Mouse (Mus musculus): Measurements from ENCODE around the gene Pten. TPM values are rescaled to one million over a fixed set of nuclear protein-coding genes. Genes with fewer than 3 reads are reported as not detected.

Gene Pten
- polyA plus RNA-seq (2015; fragmentation: Nextera tagmentation; extraction: Ambion mirVana), result 10.9 and 12.3 TPM in 2 replicates

GRCm38 (mm10) chr19:32756900-32757725 lies at the start of gene Pten:
Gene Pten, plus strand, starts transcription at chr19:32757497.
- peak within 1 kb of the TSS; percentile 98 for H3K9ac ChIP-seq
- peak within 1 kb of the TSS; percentile 99 for H3K27ac ChIP-seq
- ATAC-seq, result peak; percentile 89
- H3K27me3 ChIP-seq, result no peaks in the 10 kb centered on the region
- H3K4me1 ChIP-seq, result peaks cover 34% of the 10 kb centered on the region
- WGBS, result 0% methylated on average over 55 of the region's 77 CpGs
- H3K9me3 ChIP-seq (replicated peaks), result no peaks in the 10 kb centered on the region
- peak within 1 kb of the TSS; percentile 97 for H3K4me3 ChIP-seq
- no peaks in the 10 kb centered on the region for H3K36me3 ChIP-seq (ENCODE audit: poor library complexity, severe bottlenecking)
- H3K4me2 ChIP-seq, result peak within 1 kb of the TSS; percentile 95

GRCm38 (mm10) chr19:32708996-32709395 lies 48.3 kb upstream of the Pten start:
- Histone ChIP-seq H3K4me1 (peaks cover 19% of the 10 kb centered on the region), H3K4me2 (no peak overlapping the region), H3K27me3 (no peaks in the 10 kb centered on the region), H3K27ac (no peak overlapping the region), H3K9me3 (replicated peaks) (no peaks in the 10 kb centered on the region), H3K4me3 (no peak overlapping the region), H3K36me3 (ENCODE audit: poor library complexity, severe bottlenecking) (peaks cover 27% of the 10 kb centered on the region), H3K9ac (no peak overlapping the region)
- ATAC-seq, result no peak
- 80% methylated on average over 5 of the region's 5 CpGs for WGBS

DNA sequence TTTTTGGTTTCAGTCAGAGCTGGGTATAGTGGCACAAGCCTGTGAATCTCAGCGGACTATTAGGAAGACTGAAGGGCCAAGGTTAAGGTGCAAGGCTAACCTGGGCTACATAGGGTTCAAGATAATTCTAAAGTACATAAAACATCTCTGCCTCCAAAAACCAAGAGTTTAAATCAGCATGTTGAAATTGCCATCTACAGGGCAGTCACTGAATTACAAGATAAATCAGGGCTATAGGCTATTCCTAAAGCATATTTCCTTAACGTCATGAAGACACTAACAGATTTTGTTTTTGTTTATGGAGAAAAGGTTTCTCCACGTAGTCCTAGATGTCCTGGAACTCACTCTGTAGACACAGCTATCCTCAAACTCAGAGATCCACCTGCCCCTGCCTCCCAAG lies 47.0 kb upstream of the Pten start:
- Histone ChIP-seq H3K27me3 (no peaks in the 10 kb centered on the region), H3K9ac (no peak overlapping the region), H3K4me3 (no peak overlapping the region), H3K27ac (no peak overlapping the region), H3K4me2 (peak overlapping the region; percentile 76), H3K9me3 (replicated peaks) (no peaks in the 10 kb centered on the region), H3K36me3 (ENCODE audit: poor library complexity, severe bottlenecking) (peaks cover 14% of the 10 kb centered on the region), H3K4me1 (peaks cover 19% of the 10 kb centered on the region)
- 69% methylated on average over 3 of the region's 3 CpGs for WGBS
- ATAC-seq, result no peak

DNA sequence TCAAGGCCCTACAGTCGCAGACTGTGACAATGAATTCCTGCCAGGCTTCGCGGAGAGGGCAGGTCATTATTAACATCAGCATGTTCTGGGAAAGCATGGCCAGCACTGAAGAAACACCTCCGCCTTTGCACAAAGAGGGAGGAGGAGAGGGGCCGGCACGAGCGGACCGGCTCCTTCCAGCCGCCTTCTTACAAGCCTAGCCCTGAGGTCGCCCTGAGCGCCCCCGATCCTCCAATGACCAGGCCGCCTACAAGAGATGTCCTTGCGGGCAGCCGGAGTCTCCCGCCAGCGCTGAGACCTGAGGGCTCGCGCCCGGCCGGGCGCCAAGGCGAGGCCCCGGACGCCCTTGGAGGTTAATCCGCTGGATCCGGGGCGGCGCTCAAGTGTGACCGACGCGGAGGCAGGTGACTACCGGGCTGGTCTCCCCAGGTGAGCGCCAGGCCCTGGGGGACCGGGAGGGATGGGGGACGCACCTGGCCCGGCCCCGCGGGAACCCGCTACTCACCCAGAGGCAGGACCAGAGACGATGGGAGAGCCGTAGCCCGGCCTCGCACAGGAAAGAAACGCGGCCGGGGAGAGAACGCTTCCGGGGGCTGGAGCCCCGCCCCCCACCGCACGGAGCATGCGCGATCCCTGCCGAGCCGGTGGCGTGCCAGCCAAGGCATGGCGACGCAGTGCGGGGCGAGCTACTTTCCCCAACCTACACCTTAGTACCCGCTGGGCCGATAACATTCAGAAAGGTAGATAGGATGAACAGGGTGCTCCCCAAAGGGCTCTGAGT lies 45.3 kb upstream of the Pten start:
- Histone ChIP-seq H3K4me3 (peak overlapping the region; percentile 92), H3K9me3 (replicated peaks) (no peaks in the 10 kb centered on the region), H3K4me1 (peaks cover 19% of the 10 kb centered on the region), H3K36me3 (ENCODE audit: poor library complexity, severe bottlenecking) (no peaks in the 10 kb centered on the region), H3K27me3 (no peaks in the 10 kb centered on the region), H3K27ac (peak overlapping the region; percentile 89), H3K4me2 (peak overlapping the region; percentile 76), H3K9ac (peak overlapping the region; percentile 97)
- ATAC-seq, result peak; percentile 98
- WGBS, result under 1% methylated on average over 51 of the region's 63 CpGs

GRCm38 (mm10) chr19:32712588-32713042 lies 44.7 kb upstream of the Pten start:
- Histone ChIP-seq H3K36me3 (ENCODE audit: poor library complexity, severe bottlenecking) (no peaks in the 10 kb centered on the region), H3K4me3 (peak overlapping the region; percentile 92), H3K4me1 (peaks cover 19% of the 10 kb centered on the region), H3K9me3 (replicated peaks) (no peaks in the 10 kb centered on the region), H3K27me3 (no peaks in the 10 kb centered on the region), H3K4me2 (peak overlapping the region; percentile 76), H3K9ac (peak overlapping the region; percentile 97), H3K27ac (peak overlapping the region; percentile 89)
- peak; percentile 89 for ATAC-seq
- whole genome bisulfite sequencing, result under 1% methylated on average over 11 of the region's 11 CpGs

DNA sequence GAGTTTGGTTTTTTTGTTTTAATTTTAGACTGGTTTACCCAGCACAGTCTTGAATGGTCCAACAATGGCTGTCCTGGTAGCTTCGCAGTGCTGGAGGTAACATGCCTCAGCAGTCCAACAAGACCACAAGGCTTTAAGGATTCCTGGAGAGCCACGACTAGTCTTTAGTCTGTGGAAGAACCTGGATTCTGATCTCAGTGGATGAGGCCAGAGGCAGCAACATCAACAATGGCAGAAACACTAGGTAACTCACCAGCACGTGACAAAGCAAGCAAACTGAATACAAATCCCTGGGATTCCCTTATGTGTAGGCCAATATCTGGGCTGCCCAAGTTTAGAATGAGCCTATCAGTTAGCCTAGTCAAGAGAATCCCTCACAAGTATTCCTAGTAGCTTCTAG lies 43.8 kb upstream of the Pten start:
- ATAC-seq, result no peak
- no peaks in the 10 kb centered on the region for H3K36me3 ChIP-seq (ENCODE audit: poor library complexity, severe bottlenecking)
- H3K9me3 ChIP-seq (replicated peaks), result no peaks in the 10 kb centered on the region
- H3K27ac ChIP-seq, result no peak overlapping the region
- 80% methylated on average over 3 of the region's 3 CpGs for WGBS
- no peaks in the 10 kb centered on the region for H3K27me3 ChIP-seq
- no peak overlapping the region for H3K4me3 ChIP-seq
- no peak overlapping the region for H3K9ac ChIP-seq
- no peak overlapping the region for H3K4me2 ChIP-seq
- H3K4me1 ChIP-seq, result peaks cover 19% of the 10 kb centered on the region

GRCm38 (mm10) chr19:32715201-32715600 lies 42.1 kb upstream of the Pten start:
- WGBS, result 2% methylated on average over 3 of the region's 3 CpGs
- Histone ChIP-seq H3K27ac (no peak overlapping the region), H3K4me3 (no peak overlapping the region), H3K27me3 (no peaks in the 10 kb centered on the region), H3K9ac (0 out of 2 replicates have a peak overlapping the region, but pooled peaks have one; percentile 26), H3K4me2 (no peak overlapping the region), H3K4me1 (peaks cover 19% of the 10 kb centered on the region), H3K36me3 (ENCODE audit: poor library complexity, severe bottlenecking) (no peaks in the 10 kb centered on the region), H3K9me3 (replicated peaks) (no peaks in the 10 kb centered on the region)
- no peak; the same call in 1 of the 2 replicates for ATAC-seq

GRCm38 (mm10) chr19:32715681-32716080 lies 41.6 kb upstream of the Pten start:
- H3K4me3 ChIP-seq, result no peak overlapping the region
- H3K9me3 ChIP-seq (replicated peaks), result no peaks in the 10 kb centered on the region
- H3K9ac ChIP-seq, result peak overlapping the region; percentile 26; the same call in 1 of the 2 replicates
- H3K4me1 ChIP-seq, result peaks cover 17% of the 10 kb centered on the region
- H3K36me3 ChIP-seq (ENCODE audit: poor library complexity, severe bottlenecking), result no peaks in the 10 kb centered on the region
- no peak for ATAC-seq
- no peak overlapping the region for H3K4me2 ChIP-seq
- H3K27ac ChIP-seq, result no peak overlapping the region
- H3K27me3 ChIP-seq, result no peaks in the 10 kb centered on the region

DNA sequence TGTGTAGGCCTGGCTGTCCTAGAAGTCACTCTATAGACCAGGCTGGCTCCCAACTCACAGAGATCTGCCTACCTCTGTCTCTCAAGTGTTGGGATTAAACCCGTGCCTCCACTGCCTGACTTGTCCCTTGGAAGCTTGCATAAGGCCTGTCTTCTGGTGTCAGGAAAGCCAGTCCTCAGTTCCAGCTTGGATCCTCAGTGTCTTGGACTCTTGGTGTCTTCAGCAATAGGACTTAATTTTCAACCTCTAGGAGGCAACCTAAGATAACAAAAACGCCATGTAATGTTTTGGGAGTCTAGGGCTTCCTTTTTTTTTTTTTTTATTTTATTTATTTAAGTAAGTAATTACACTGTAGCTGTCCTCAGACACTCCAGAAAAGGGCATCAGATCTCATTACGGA lies 39.7 kb upstream of the Pten start:
- Histone ChIP-seq H3K27me3 (no peaks in the 10 kb centered on the region), H3K4me1 (peaks cover 6% of the 10 kb centered on the region; the same call in 1 of the 2 replicates), H3K27ac (no peak overlapping the region), H3K9ac (no peak overlapping the region), H3K9me3 (replicated peaks) (no peaks in the 10 kb centered on the region), H3K4me3 (no peak overlapping the region), H3K36me3 (ENCODE audit: poor library complexity, severe bottlenecking) (no peaks in the 10 kb centered on the region), H3K4me2 (no peak overlapping the region)
- ATAC-seq, result no peak
- WGBS, result 69% methylated on average over 3 of the region's 3 CpGs

- no peak overlapping the region for H3K4me2 ChIP-seq
- ATAC-seq, result no peak
- no peaks in the 10 kb centered on the region for H3K9me3 ChIP-seq (replicated peaks)
- H3K36me3 ChIP-seq (ENCODE audit: poor library complexity, severe bottlenecking), result no peaks in the 10 kb centered on the region
- H3K27ac ChIP-seq, result no peak overlapping the region
- no peak overlapping the region for H3K9ac ChIP-seq
- no peak overlapping the region for H3K4me3 ChIP-seq
- H3K27me3 ChIP-seq, result no peaks in the 10 kb centered on the region
- 90% methylated on average over 1 of the region's 1 CpGs for WGBS
- H3K4me1 ChIP-seq, result 0 out of 2 replicates have a peak, but pooled peaks cover 4% of the 10 kb centered on the region
Measured at GRCm38 (mm10) chr19:32720319-32720718, 37.0 kb upstream of the Pten start.

DNA sequence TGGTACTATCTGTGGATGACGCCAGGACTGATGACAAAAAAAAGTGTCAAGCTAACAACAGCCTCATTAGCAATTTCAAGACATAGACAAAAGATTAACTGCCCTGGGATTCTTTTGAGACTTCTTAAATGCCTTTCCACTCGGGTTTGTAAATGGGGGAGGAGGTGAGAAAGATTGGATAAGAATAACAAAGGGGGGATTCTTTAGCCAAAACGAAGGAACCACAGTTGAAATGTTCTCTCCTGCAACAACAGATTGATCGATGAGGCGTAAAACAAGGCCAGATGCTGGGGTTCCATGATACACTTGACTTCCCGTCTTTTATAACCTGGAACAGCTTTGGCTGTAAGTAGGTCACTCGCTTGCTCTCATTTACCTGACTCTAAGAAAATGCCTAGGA lies 33.5 kb upstream of the Pten start:
- WGBS, result 4% methylated on average over 7 of the region's 7 CpGs
- H3K4me3 ChIP-seq, result no peak overlapping the region

More for the DNA sequence above, 33.5 kb upstream of the Pten start:
- H3K27ac ChIP-seq, result no peak overlapping the region
- H3K36me3 ChIP-seq (ENCODE audit: poor library complexity, severe bottlenecking), result no peaks in the 10 kb centered on the region
- H3K27me3 ChIP-seq, result no peaks in the 10 kb centered on the region
- H3K4me1 ChIP-seq, result peaks cover 19% of the 10 kb centered on the region
- no peak overlapping the region for H3K9ac ChIP-seq
- no peaks in the 10 kb centered on the region for H3K9me3 ChIP-seq (replicated peaks)
- no peak for ATAC-seq
- H3K4me2 ChIP-seq, result no peak overlapping the region

Measured in forebrain, embryonic 13.5 days (tissue).